Mouse (Mus musculus): ENCODE measurements around the gene Vmn2r22. TPM values are rescaled to one million over a fixed set of nuclear protein-coding genes. Genes with fewer than 3 reads are reported as not detected.
"Not testable (repeated sequence)": the region's sequence is repeated elsewhere in the genome, so short reads cannot be mapped to it uniquely, and the experiment has no call there.

Gene Vmn2r22
- total RNA-seq (2012; rRNA removed) (not detected in 2 replicates), polyA plus RNA-seq (2012; ENCODE audit: insufficient read depth in 1 of 2, insufficient read length in 2 of 2, low read depth in 1 of 2, low replicate concordance in 2 of 2, missing spikeins in 1 of 2) (10 to 100 TPM in 1 of 2 experiments, not detected in 1; 40.4 TPM)

DNA sequence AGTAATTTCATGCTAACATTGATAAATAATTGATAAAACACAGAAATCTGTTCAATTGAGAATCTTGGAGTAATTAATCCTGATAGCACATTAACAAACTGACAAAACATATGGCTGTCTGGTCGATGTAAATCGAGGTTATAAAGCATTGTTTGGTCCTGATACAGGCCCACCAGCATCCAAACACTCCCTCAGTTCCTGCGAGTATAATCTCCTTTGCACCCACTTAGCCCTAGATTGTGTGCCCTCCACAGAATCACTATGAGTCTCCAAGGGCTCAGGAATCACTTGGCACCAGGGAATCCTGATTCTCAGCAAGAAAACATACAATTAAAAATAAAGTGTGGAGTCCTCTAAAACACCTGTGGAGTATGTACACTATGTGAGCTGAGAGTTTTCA, at the start of gene Vmn2r22:
Gene Vmn2r22 (minus strand): TSS at position 101 of the 400 bp plus-strand sequence.
- not testable (repeated sequence) for H3K9ac ChIP-seq (ENCODE audit: control insufficient read depth, low read depth, low read length, poor library complexity, severe bottlenecking); H3K4me1 ChIP-seq (ENCODE audit: control insufficient read depth in 1 of 2, insufficient read depth in 2 of 2, low read length in 2 of 2); H3K4me3 ChIP-seq (ENCODE audit: control insufficient read depth in 1 of 2, insufficient read depth in 1 of 2, low read depth in 2 of 2, low read length in 2 of 2); H3K27ac ChIP-seq (ENCODE audit: control insufficient read depth, low read depth, low read length); H3K79me2 ChIP-seq (ENCODE audit: control insufficient read depth, insufficient read depth, low read length, poor library complexity); H3K36me3 ChIP-seq (ENCODE audit: control insufficient read depth in 1 of 2, insufficient read depth in 2 of 2, low read length in 2 of 2); H3K9me3 ChIP-seq (replicated peaks; ENCODE audit: insufficient read depth, low read length); H3K27me3 ChIP-seq (ENCODE audit: control insufficient read depth in 1 of 2, insufficient read depth in 2 of 2, low read length in 2 of 2); DNase-seq (ENCODE audit: low read depth, low spot score)

DNA sequence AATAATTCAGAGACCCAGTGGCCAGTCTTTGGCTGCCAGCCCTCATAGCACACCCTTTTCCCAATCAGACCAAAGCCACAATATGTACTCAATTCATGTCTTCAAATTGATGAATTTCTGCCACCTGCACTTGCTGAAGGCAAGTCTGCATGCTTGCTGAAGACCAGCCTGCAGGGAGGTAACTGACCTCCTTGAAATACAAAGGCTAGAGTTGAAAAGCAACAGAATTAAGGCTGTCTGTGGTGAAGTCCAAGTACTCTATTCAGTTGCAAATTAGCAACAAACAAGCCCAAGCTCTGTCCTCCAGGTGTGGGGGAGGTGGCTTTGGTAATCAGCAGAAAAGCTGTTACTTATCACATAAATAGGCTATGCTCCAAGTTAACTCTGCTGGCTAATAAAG, 46.7 kb upstream of the Vmn2r22 start:
- H3K9me3 ChIP-seq (replicated peaks; ENCODE audit: insufficient read depth, low read length), result no peaks in the 10 kb centered on the region
- H3K4me1 ChIP-seq (ENCODE audit: control insufficient read depth in 1 of 2, insufficient read depth in 2 of 2, low read length in 2 of 2), result no peaks in the 10 kb centered on the region
- no peak for DNase-seq (ENCODE audit: low read depth, low spot score)
- no peaks in the 10 kb centered on the region for H3K27me3 ChIP-seq (ENCODE audit: control insufficient read depth in 1 of 2, insufficient read depth in 2 of 2, low read length in 2 of 2)
- no peaks in the 10 kb centered on the region for H3K36me3 ChIP-seq (ENCODE audit: control insufficient read depth in 1 of 2, insufficient read depth in 2 of 2, low read length in 2 of 2)
- no peaks in the 10 kb centered on the region for H3K79me2 ChIP-seq (ENCODE audit: control insufficient read depth, insufficient read depth, low read length, poor library complexity)
- TF ChIP-seq ZKSCAN1 (IDR thresholded peaks at IDR 0.05; ENCODE audit: low read depth, low read length), result no peak
- TF ChIP-seq RCOR1 (IDR thresholded peaks at IDR 0.05; ENCODE audit: low read depth, low read length), result no peak
- TF ChIP-seq POLR2AphosphoS5 (IDR thresholded peaks at IDR 0.05; ENCODE audit: borderline replicate concordance, low read depth, low read length), result no peak
- TF ChIP-seq UBTF (IDR thresholded peaks at IDR 0.05; ENCODE audit: borderline replicate concordance, insufficient read depth, low read depth, low read length), result no peak
- TF ChIP-seq MYC (IDR thresholded peaks at IDR 0.05; ENCODE audit: low read depth, low read length), result no peak
- TF ChIP-seq ZNF384 (IDR thresholded peaks at IDR 0.05; ENCODE audit: low read depth, low read length), result no peak
- no peak overlapping the region for H3K27ac ChIP-seq (ENCODE audit: control insufficient read depth, low read depth, low read length)
- no peak overlapping the region for H3K4me3 ChIP-seq (ENCODE audit: control insufficient read depth in 1 of 2, insufficient read depth in 1 of 2, low read depth in 2 of 2, low read length in 2 of 2)
- no peak overlapping the region for H3K9ac ChIP-seq (ENCODE audit: control insufficient read depth, low read depth, low read length, poor library complexity, severe bottlenecking)

DNA sequence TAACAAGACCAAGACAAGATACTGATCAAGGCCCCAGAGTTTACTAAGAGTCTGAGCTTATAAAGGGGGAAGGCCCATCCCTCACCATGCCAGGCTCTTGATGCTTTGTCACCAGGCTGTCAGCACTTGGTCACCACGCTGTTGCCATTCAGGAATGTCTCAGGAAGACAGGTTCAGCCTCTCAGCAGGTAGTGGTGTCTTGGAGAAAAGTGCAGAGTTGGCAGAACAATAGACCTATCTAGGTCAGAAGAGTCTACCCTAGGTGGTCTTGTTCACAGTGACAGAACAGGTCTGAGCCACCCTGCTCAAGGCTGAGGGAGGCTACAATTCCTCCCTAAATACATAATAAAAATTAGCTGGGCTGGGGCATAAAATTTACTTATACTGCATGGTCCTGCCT, 46.1 kb upstream of the Vmn2r22 start:
- not testable (repeated sequence) for H3K79me2 ChIP-seq (ENCODE audit: control insufficient read depth, insufficient read depth, low read length, poor library complexity)

DNA sequence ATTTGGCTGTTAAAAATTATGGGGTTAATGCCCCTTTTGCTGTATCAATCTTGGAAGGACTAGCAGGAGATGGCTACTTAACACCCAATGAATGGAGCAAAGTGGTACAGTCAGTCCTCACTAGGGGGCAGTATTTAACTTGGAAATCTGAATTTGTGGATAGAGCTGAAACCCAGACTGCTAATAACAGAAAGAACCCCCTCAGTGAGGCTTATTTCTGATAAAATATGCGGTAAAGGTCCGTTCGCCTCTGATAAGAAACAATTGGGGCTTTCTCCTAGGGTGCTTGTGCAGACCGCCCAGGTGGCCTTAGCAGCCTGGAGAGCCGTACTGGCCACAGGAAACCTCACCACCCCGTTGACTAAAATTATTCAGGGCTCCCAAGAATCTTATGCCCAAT, 6.5 kb upstream of the Vmn2r22 start:
- Histone ChIP-seq H3K9ac (ENCODE audit: control insufficient read depth, low read depth, low read length, poor library complexity, severe bottlenecking) (no peak overlapping the region), H3K27ac (ENCODE audit: control insufficient read depth, low read depth, low read length) (no peak overlapping the region), H3K27me3 (ENCODE audit: control insufficient read depth in 1 of 2, insufficient read depth in 2 of 2, low read length in 2 of 2) (no peaks in the 10 kb centered on the region), H3K79me2 (ENCODE audit: control insufficient read depth, insufficient read depth, low read length, poor library complexity) (no peaks in the 10 kb centered on the region), H3K9me3 (replicated peaks; ENCODE audit: insufficient read depth, low read length) (no peaks in the 10 kb centered on the region), H3K36me3 (ENCODE audit: control insufficient read depth in 1 of 2, insufficient read depth in 2 of 2, low read length in 2 of 2) (no peaks in the 10 kb centered on the region), H3K4me3 (ENCODE audit: control insufficient read depth in 1 of 2, insufficient read depth in 1 of 2, low read depth in 2 of 2, low read length in 2 of 2) (no peak overlapping the region), H3K4me1 (ENCODE audit: control insufficient read depth in 1 of 2, insufficient read depth in 2 of 2, low read length in 2 of 2) (no peaks in the 10 kb centered on the region)
- TF ChIP-seq ZC3H11A (IDR thresholded peaks at IDR 0.05; ENCODE audit: low read depth, low read length) (peak; percentile 48), RAD21 (IDR thresholded peaks at IDR 0.05; ENCODE audit: low read depth, low read length) (peak; percentile 57), ZMIZ1 (IDR thresholded peaks at IDR 0.05; ENCODE audit: low read depth, low read length) (no peak), CTCF (IDR thresholded peaks at IDR 0.05 in 2 of 3, conservative IDR thresholded peaks at IDR 0.05 in 1 of 3; ENCODE audit: control insufficient read depth in 1 of 3, insufficient read depth in 1 of 3, low read depth in 2 of 3, low read length in 3 of 3, poor library complexity in 1 of 3, severe bottlenecking in 1 of 3) (peak in 2 of 3 experiments; percentile 11 to 50; a peak in 2 of 6 replicates), SMC3 (IDR thresholded peaks at IDR 0.05; ENCODE audit: low read depth, low read length) (peak; percentile 55)
- DNase-seq (ENCODE audit: low read depth, low spot score), result peak; percentile 26

More for the DNA sequence above, 46.1 kb upstream of the Vmn2r22 start:
- H3K4me3 ChIP-seq (ENCODE audit: control insufficient read depth in 1 of 2, insufficient read depth in 1 of 2, low read depth in 2 of 2, low read length in 2 of 2); DNase-seq (ENCODE audit: low read depth, low spot score); H3K4me1 ChIP-seq (ENCODE audit: control insufficient read depth in 1 of 2, insufficient read depth in 2 of 2, low read length in 2 of 2); H3K27me3 ChIP-seq (ENCODE audit: control insufficient read depth in 1 of 2, insufficient read depth in 2 of 2, low read length in 2 of 2); H3K9ac ChIP-seq (ENCODE audit: control insufficient read depth, low read depth, low read length, poor library complexity, severe bottlenecking); H3K36me3 ChIP-seq (ENCODE audit: control insufficient read depth in 1 of 2, insufficient read depth in 2 of 2, low read length in 2 of 2); H3K27ac ChIP-seq (ENCODE audit: control insufficient read depth, low read depth, low read length); H3K9me3 ChIP-seq (replicated peaks; ENCODE audit: insufficient read depth, low read length): not testable (repeated sequence)

DNA sequence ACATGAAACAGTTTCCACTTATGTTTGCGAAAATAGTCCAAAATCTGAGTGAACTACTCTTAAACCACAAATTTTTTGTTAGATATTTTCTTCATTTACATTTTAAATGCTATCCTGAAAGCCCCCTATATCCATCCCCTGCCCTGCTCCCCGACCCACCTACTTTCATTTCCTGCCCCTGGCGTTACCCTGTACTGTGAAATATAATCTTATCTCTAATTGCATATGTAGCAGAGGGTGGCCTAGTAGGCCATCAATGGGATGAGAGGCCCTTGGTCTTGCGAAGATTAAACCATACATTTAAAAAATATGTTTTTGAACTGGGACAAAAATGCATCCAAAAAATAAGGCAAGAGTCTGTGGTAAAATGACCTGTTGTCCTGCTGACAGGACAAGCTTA, 11.1 kb downstream of the Vmn2r22 start:
- H3K4me3 ChIP-seq (ENCODE audit: control insufficient read depth in 1 of 2, insufficient read depth in 1 of 2, low read depth in 2 of 2, low read length in 2 of 2); H3K27ac ChIP-seq (ENCODE audit: control insufficient read depth, low read depth, low read length); DNase-seq (ENCODE audit: low read depth, low spot score); H3K9me3 ChIP-seq (replicated peaks; ENCODE audit: insufficient read depth, low read length); H3K4me1 ChIP-seq (ENCODE audit: control insufficient read depth in 1 of 2, insufficient read depth in 2 of 2, low read length in 2 of 2); H3K79me2 ChIP-seq (ENCODE audit: control insufficient read depth, insufficient read depth, low read length, poor library complexity); H3K36me3 ChIP-seq (ENCODE audit: control insufficient read depth in 1 of 2, insufficient read depth in 2 of 2, low read length in 2 of 2); H3K9ac ChIP-seq (ENCODE audit: control insufficient read depth, low read depth, low read length, poor library complexity, severe bottlenecking); H3K27me3 ChIP-seq (ENCODE audit: control insufficient read depth in 1 of 2, insufficient read depth in 2 of 2, low read length in 2 of 2): not testable (repeated sequence)

Measured in MEL (cell line).